Mouse (Mus musculus): ENCODE measurements at regions not wholly inside any gene's neighbourhood (a gene's known extent, or its start where the extent isn't known, plus 50 kb on each side); places are given as distances from the start of the nearest gene placed in this dataset.

DNA sequence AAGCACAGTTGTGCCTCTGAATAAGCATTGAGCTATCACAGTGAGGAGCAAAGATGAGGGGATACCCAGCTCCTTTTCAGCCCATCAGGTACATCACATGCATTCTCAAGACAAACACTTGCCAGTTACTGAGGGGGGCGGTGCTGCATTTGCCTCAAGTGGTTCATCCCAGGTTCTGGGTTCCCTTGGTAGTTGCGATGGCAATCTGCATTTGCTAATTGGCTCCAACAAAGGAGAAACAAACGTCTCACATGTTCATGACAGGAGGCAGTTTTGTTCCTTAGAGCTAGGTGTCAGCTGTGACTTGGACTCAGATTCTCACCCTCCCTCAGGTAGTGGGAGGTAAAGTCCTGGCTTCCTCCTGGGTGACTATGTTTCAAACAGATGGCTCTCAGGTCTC, 425.5 kb downstream of the 1810013L24Rik start:
- DNase-seq, result no peak
- no peaks in the 10 kb centered on the region for H3K27me3 ChIP-seq (ENCODE audit: control insufficient read depth, insufficient read depth, low read length)
- H3K36me3 ChIP-seq (ENCODE audit: control insufficient read depth, insufficient read depth, low read length), result no peaks in the 10 kb centered on the region
- H3K9ac ChIP-seq (ENCODE audit: low read depth, low read length), result no peak overlapping the region
- WGBS, result 41% methylated on average over 3 of the region's 3 CpGs
- H3K79me2 ChIP-seq (replicated peaks; ENCODE audit: control insufficient read depth, insufficient read depth, low read length), result no peaks in the 10 kb centered on the region
- H3K4me3 ChIP-seq, result no peak overlapping the region
- H3K27ac ChIP-seq, result no peak overlapping the region
- intact Hi-C loops (cut with DNase I), result no loop called here
- no peak for TF ChIP-seq EP300 (IDR thresholded peaks at IDR 0.05; ENCODE audit: insufficient read depth, low read depth, low read length)
- no peak for TF ChIP-seq POLR2A (IDR thresholded peaks at IDR 0.05; ENCODE audit: insufficient read depth, low read depth, low read length)
- no peak for TF ChIP-seq CTCF (IDR thresholded peaks at IDR 0.05)
- no peaks in the 10 kb centered on the region for H3K4me1 ChIP-seq (ENCODE audit: control insufficient read depth, insufficient read depth, low read length)

DNA sequence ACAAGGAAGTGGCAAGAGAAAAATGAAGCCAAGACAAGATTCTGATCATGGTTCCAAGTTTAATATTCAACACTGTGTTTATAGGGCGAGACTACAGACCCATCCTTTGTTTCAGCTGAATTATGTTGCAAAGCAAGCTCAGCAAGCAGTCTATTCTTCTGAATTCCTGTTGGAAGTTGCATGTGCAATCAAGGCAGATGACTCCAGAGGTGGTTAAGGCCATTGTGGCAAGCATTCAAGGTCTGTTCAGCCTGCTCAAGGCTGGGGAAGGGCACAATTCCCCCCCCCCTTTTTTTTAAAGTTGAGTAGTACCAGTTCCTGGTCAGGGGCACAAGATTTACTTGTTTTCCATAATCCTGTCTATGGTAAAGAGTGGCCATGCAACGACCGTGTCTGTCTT, 431.1 kb downstream of the 1810013L24Rik start:
- Histone ChIP-seq H3K27ac (no peak overlapping the region), H3K36me3 (ENCODE audit: control insufficient read depth, insufficient read depth, low read length) (no peaks in the 10 kb centered on the region), H3K4me1 (ENCODE audit: control insufficient read depth, insufficient read depth, low read length) (no peaks in the 10 kb centered on the region), H3K4me3 (no peak overlapping the region), H3K27me3 (ENCODE audit: control insufficient read depth, insufficient read depth, low read length) (no peaks in the 10 kb centered on the region), H3K79me2 (replicated peaks; ENCODE audit: control insufficient read depth, insufficient read depth, low read length) (no peaks in the 10 kb centered on the region), H3K9ac (ENCODE audit: low read depth, low read length) (no peak overlapping the region)
- intact Hi-C loops (cut with DNase I), result no loop called here
- 79% methylated on average over 3 of the region's 3 CpGs for WGBS
- no peak for DNase-seq
- TF ChIP-seq EP300 (IDR thresholded peaks at IDR 0.05; ENCODE audit: insufficient read depth, low read depth, low read length) (no peak), POLR2A (IDR thresholded peaks at IDR 0.05; ENCODE audit: insufficient read depth, low read depth, low read length) (no peak), CTCF (IDR thresholded peaks at IDR 0.05) (no peak)

DNA sequence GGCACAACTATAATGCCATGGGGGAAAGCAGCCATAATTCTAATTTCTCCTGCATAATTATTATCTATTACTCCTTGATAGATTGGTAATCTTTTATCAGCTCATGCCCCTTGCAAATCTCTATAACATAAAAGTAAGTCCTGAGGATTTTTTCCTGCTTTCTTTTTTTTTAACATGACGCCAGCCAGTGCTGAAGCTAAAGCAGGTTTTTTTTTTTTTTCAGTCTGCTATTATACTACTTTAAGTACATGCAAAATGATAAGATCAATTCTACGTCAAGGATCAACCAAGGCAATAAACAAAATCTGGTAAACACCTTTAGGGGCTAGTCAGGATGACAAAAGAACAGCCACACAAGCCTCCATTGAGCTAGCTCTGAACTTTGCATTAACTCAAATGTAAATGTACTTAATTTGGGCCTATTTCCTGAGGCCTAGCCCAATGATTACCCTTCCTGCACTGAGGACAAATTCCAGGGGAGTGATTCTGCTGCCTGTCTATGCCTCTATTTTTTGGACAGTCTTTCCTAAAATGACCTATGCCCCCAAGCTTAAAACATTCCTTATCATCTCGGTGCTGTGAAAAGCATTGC, 434.8 kb downstream of the 1810013L24Rik start:
- H3K79me2 ChIP-seq (replicated peaks; ENCODE audit: control insufficient read depth, insufficient read depth, low read length), result no peaks in the 10 kb centered on the region
- intact Hi-C loops (cut with DNase I), result no loop called here
- no peaks in the 10 kb centered on the region for H3K36me3 ChIP-seq (ENCODE audit: control insufficient read depth, insufficient read depth, low read length)
- H3K27ac ChIP-seq, result no peak overlapping the region
- no peak overlapping the region for H3K9ac ChIP-seq (ENCODE audit: low read depth, low read length)
- no peak for DNase-seq
- WGBS, result 48% methylated on average over 3 of the region's 3 CpGs
- H3K27me3 ChIP-seq (ENCODE audit: control insufficient read depth, insufficient read depth, low read length), result no peaks in the 10 kb centered on the region
- TF ChIP-seq EP300 (IDR thresholded peaks at IDR 0.05; ENCODE audit: insufficient read depth, low read depth, low read length), result no peak
- no peak for TF ChIP-seq POLR2A (IDR thresholded peaks at IDR 0.05; ENCODE audit: insufficient read depth, low read depth, low read length)
- no peak for TF ChIP-seq CTCF (IDR thresholded peaks at IDR 0.05)
- no peaks in the 10 kb centered on the region for H3K4me1 ChIP-seq (ENCODE audit: control insufficient read depth, insufficient read depth, low read length)
- H3K4me3 ChIP-seq, result no peak overlapping the region

DNA sequence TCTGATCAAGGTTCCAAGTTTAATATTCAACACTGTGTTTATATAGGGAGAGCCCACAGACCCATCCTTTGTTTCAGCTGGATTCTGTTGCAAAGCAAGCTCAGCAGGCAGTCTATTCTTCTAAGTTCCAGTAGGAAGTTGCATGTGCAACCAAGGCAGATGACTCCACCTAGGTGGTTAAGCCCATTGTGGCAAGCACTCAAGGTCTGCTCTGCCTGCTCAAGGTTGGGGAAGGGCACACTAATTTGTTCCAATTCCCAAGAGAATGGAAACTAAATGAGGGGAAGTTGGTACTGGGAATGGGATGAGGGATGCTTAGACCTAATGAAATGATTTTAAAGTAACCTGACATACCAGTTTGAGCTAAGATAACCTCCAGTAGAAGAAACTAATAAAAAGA, 437.3 kb downstream of the 1810013L24Rik start:
- no peak for TF ChIP-seq POLR2A (IDR thresholded peaks at IDR 0.05; ENCODE audit: insufficient read depth, low read depth, low read length)
- TF ChIP-seq EP300 (IDR thresholded peaks at IDR 0.05; ENCODE audit: insufficient read depth, low read depth, low read length), result no peak
- no peak for TF ChIP-seq CTCF (IDR thresholded peaks at IDR 0.05)
- no peaks in the 10 kb centered on the region for H3K79me2 ChIP-seq (replicated peaks; ENCODE audit: control insufficient read depth, insufficient read depth, low read length)
- intact Hi-C loops (cut with DNase I), result no loop called here
- H3K4me1 ChIP-seq (ENCODE audit: control insufficient read depth, insufficient read depth, low read length), result no peaks in the 10 kb centered on the region
- DNase-seq, result no peak
- no peaks in the 10 kb centered on the region for H3K27me3 ChIP-seq (ENCODE audit: control insufficient read depth, insufficient read depth, low read length)
- no peak overlapping the region for H3K9ac ChIP-seq (ENCODE audit: low read depth, low read length)
- H3K36me3 ChIP-seq (ENCODE audit: control insufficient read depth, insufficient read depth, low read length), result no peaks in the 10 kb centered on the region
- no peak overlapping the region for H3K4me3 ChIP-seq
- H3K27ac ChIP-seq, result no peak overlapping the region

- intact Hi-C loops (cut with DNase I), result no loop called here
- TF ChIP-seq POLR2A (IDR thresholded peaks at IDR 0.05; ENCODE audit: insufficient read depth, low read depth, low read length) (no peak), EP300 (IDR thresholded peaks at IDR 0.05; ENCODE audit: insufficient read depth, low read depth, low read length) (no peak), CTCF (IDR thresholded peaks at IDR 0.05) (no peak)
- WGBS, result 88% methylated on average over 3 of the region's 3 CpGs
Observed at GRCm38 (mm10) chr16:9270099-9270498, 440.2 kb downstream of the 1810013L24Rik start.

DNA sequence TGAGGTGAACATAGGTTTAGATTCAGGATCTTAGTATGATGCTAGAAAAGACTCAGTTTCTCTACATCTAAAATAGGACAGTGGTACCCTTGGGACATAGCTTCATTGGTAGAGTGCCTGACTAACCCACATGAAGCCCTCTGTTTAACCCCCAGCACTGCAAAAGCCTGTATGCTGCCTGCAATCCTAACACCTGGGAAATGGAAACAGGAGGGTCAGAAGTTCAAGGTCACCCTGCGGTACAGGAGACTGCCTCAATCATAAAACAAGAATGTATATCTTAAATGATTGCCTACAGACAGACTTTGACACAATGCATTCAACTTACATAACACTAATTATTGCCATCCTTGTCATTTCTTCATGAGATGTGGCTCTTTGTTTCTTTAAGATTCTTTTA, 440.8 kb downstream of the 1810013L24Rik start:
- Histone ChIP-seq H3K27me3 (ENCODE audit: control insufficient read depth, insufficient read depth, low read length) (no peaks in the 10 kb centered on the region), H3K36me3 (ENCODE audit: control insufficient read depth, insufficient read depth, low read length) (no peaks in the 10 kb centered on the region), H3K4me1 (ENCODE audit: control insufficient read depth, insufficient read depth, low read length) (no peaks in the 10 kb centered on the region), H3K27ac (no peak overlapping the region), H3K4me3 (no peak overlapping the region), H3K79me2 (replicated peaks; ENCODE audit: control insufficient read depth, insufficient read depth, low read length) (no peaks in the 10 kb centered on the region), H3K9ac (ENCODE audit: low read depth, low read length) (no peak overlapping the region)
- WGBS, result 60% methylated on average over 1 of the region's 1 CpGs
- TF ChIP-seq EP300 (IDR thresholded peaks at IDR 0.05; ENCODE audit: insufficient read depth, low read depth, low read length) (no peak), POLR2A (IDR thresholded peaks at IDR 0.05; ENCODE audit: insufficient read depth, low read depth, low read length) (no peak), CTCF (IDR thresholded peaks at IDR 0.05) (no peak)
- no peak for DNase-seq
- intact Hi-C loops (cut with DNase I), result no loop called here

More at GRCm38 (mm10) chr16:9270099-9270498, 440.2 kb downstream of the 1810013L24Rik start:
- Histone ChIP-seq H3K9ac (ENCODE audit: low read depth, low read length) (no peak overlapping the region), H3K27me3 (ENCODE audit: control insufficient read depth, insufficient read depth, low read length) (no peaks in the 10 kb centered on the region), H3K79me2 (replicated peaks; ENCODE audit: control insufficient read depth, insufficient read depth, low read length) (no peaks in the 10 kb centered on the region), H3K36me3 (ENCODE audit: control insufficient read depth, insufficient read depth, low read length) (no peaks in the 10 kb centered on the region), H3K27ac (no peak overlapping the region), H3K4me3 (no peak overlapping the region), H3K4me1 (ENCODE audit: control insufficient read depth, insufficient read depth, low read length) (no peaks in the 10 kb centered on the region)
- no peak for DNase-seq
